In the genomic region with DNA sequence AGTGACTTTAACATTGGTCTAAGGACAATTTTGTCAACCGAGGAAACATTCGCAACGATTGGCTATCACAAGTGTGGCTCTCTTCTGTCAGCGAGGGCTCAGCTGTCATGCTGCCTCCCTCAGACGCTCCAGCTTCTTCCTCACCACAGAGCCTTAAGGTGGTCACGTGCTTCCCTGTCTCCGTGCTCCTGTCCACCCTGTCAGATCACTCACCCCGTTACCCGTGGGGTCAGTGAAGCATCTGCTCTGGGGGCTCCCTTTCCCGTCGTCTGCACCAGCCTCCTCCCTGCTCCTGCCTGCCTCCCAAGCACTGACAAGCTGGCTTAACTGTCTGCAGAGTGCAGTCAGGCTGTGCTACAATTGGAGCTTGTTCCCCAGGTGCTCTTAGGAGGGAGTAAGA, we compare ENCODE assay signal across 23 mouse cellular contexts.
"Had no signal": no experiment of that assay in that cellular context is flagged by ENCODE, and none has a peak within 500 bp of the region (broad histone marks: within the 10 kb centered on the region; RNA-seq: fewer than 3 reads in every experiment).

No protein-coding gene starts in this region.

- H3K36me3 ChIP-seq: midbrain, embryonic 12.5 days; neural tube, embryonic 13.5 days had no signal

- H3K4me3 ChIP-seq: layer of hippocampus, adult 2 months; limb, embryonic 10.5 days; limb, embryonic 13.5 days; midbrain, embryonic 12.5 days; myocyte; neural tube, embryonic 13.5 days had no signal

- ATAC-seq: intestine, embryonic 16.5 days; liver, postnatal 0 days; midbrain, embryonic 16.5 days had no signal

- H3K9me3 ChIP-seq: limb, embryonic 10.5 days; limb, embryonic 13.5 days; midbrain, embryonic 12.5 days; neural tube, embryonic 13.5 days had no signal

- H3K4me2 ChIP-seq: limb, embryonic 13.5 days; lung, embryonic 14.5 days; midbrain, embryonic 12.5 days; neural tube, embryonic 13.5 days had no signal

- DNase-seq: kidney, adult 2 months; kidney, postnatal 14 days; layer of hippocampus, adult 9-11 months; liver; liver, postnatal 0 days; lung, embryonic 14.5 days; right cerebral cortex, adult 18-20 months; right cerebral cortex, postnatal 14 days; right cerebral cortex, postnatal 4 days; thymus, adult 2 months; thymus, postnatal 14 days; thymus, postnatal 4 days had no signal

- H3K9ac ChIP-seq: limb, embryonic 13.5 days; liver, embryonic 14.5 days; liver, postnatal 0 days; lung, embryonic 14.5 days; midbrain, embryonic 12.5 days; neural tube, embryonic 13.5 days had no signal

- H3K27me3 ChIP-seq: neural tube, embryonic 13.5 days had no signal

- H3K27ac ChIP-seq: layer of hippocampus, adult 2 months; limb, embryonic 10.5 days; limb, embryonic 13.5 days; liver, embryonic 14.5 days; macrophage; midbrain, embryonic 12.5 days; stomach, postnatal 0 days had no signal
